25 mouse cellular contexts compared by ENCODE assay signal in the genomic region with DNA sequence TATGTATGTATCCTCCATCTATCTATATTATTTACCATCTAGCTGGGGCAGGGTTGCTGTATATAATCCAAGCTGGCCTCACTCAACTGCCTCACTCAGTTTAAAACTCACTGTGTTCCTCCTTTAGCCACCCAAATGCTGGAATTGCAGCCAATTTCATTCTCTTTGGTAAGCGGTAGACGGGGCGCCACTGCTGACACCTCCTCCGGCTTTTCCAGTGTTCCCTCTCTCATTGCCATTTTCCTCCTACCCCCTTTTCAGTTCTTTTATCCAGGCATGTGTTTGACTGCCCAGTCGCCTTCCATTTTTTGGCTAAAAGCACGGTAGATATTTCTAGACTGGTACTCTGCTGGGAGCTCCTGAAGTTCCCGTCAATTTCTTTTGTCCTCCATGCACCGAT.
DNase-seq lines count a peak whose midpoint lies in the region; ATAC-seq and TF ChIP-seq lines count a peak whose summit lies in the region.
"Had no signal": no experiment of that assay in that cellular context is flagged by ENCODE, and none has a peak within 500 bp of the region (broad histone marks: within the 10 kb centered on the region; RNA-seq: fewer than 3 reads in every experiment).

No protein-coding gene starts in this region.

- no peak overlapping the region for H3K4me2 ChIP-seq in kidney, embryonic 16.5 days (replicated peaks; ENCODE audit: low read depth, low read length)
- H3K4me2 ChIP-seq: forebrain, embryonic 15.5 days; heart, embryonic 15.5 days; hindbrain, embryonic 15.5 days; liver, embryonic 13.5 days had no signal

- no peak for TF ChIP-seq CTCF in left cerebral cortex, adult 2 months (IDR thresholded peaks at IDR 0.05)

- DNase-seq in left cerebral cortex, adult 11 months (ENCODE audit: low spot score), result peak; percentile 36
- no peak for DNase-seq in left cerebral cortex, postnatal 4 days
- peak; percentile 55 to 86 for DNase-seq in frontal cortex, adult 2 months (ENCODE audit: extremely low spot score in 1 of 2, low spot score in 1 of 2)
- DNase-seq in left cerebral cortex, adult 2 months (ENCODE audit: extremely low spot score in 1 of 2, low spot score in 2 of 2), result peak; percentile 42 to 61
- peak; percentile 26 for DNase-seq in right cerebral cortex, postnatal 14 days
- DNase-seq in adrenal gland, postnatal 25 days, result no peak
- DNase-seq: adrenal gland, adult 8-10 months; cerebellum, adult 11 months; cerebellum, postnatal 10 days; heart, postnatal 36 days; kidney, adult 8-10 months; kidney, postnatal 36 days; liver, embryonic 13.5 days; lung, adult 2 months; midbrain, embryonic 14.5 days; spleen, adult 18-20 months; thymus, postnatal 14 days had no signal

- H3K27ac ChIP-seq in left cerebral cortex, adult 2 months, result no peak overlapping the region
- H3K27ac ChIP-seq in kidney, embryonic 16.5 days (ENCODE audit: low read length), result no peak overlapping the region
- H3K27ac ChIP-seq: embryonic facial prominence, embryonic 10.5 days; forebrain, embryonic 15.5 days; heart, embryonic 15.5 days; hindbrain, embryonic 15.5 days; liver, embryonic 13.5 days had no signal

- no peaks in the 10 kb centered on the region; the same call in 1 of the 2 replicates for H3K4me1 ChIP-seq in kidney, embryonic 16.5 days (ENCODE audit: insufficient read depth, low read length)
- H3K4me1 ChIP-seq: embryonic facial prominence, embryonic 10.5 days; forebrain, embryonic 15.5 days; hindbrain, embryonic 15.5 days; liver, embryonic 13.5 days had no signal

- H3K4me3 ChIP-seq in left cerebral cortex, adult 2 months, result no peak overlapping the region
- no peak overlapping the region for H3K4me3 ChIP-seq in kidney, embryonic 16.5 days (ENCODE audit: low read length)
- H3K4me3 ChIP-seq: embryonic facial prominence, embryonic 10.5 days; forebrain, embryonic 15.5 days; heart, embryonic 15.5 days; hindbrain, embryonic 15.5 days; liver, embryonic 13.5 days; megakaryocyte, embryonic 14.5 days had no signal

- no peak overlapping the region for H3K9ac ChIP-seq in kidney, embryonic 16.5 days (replicated peaks; ENCODE audit: low read length)
- H3K9ac ChIP-seq: forebrain, embryonic 15.5 days; heart, embryonic 15.5 days; hindbrain, embryonic 15.5 days; liver, embryonic 13.5 days had no signal

- WGBS in kidney, embryonic 16.5 days, result 94% methylated on average over 8 of the region's 8 CpGs

- no peaks in the 10 kb centered on the region for H3K9me3 ChIP-seq in kidney, embryonic 16.5 days (ENCODE audit: low read length)
- H3K9me3 ChIP-seq: embryonic facial prominence, embryonic 10.5 days; forebrain, embryonic 15.5 days; heart, embryonic 15.5 days; hindbrain, embryonic 15.5 days; liver, embryonic 13.5 days; megakaryocyte, embryonic 14.5 days had no signal

- no peak for ATAC-seq in kidney, embryonic 16.5 days (ENCODE audit: low FRiP score, low TSS enrichment)
- ATAC-seq in cerebellum, adult (ENCODE audit: insufficient number of reproducible peaks, low FRiP score, low TSS enrichment), result no peak
- ATAC-seq: activated CD4-positive, CD25-positive, alpha-beta regulatory T cell, adult 4 months; forebrain, embryonic 15.5 days had no signal

- no peaks in the 10 kb centered on the region for H3K27me3 ChIP-seq in kidney, embryonic 16.5 days (ENCODE audit: insufficient read depth, low read length)
- H3K27me3 ChIP-seq: forebrain, embryonic 15.5 days; heart, embryonic 15.5 days; hindbrain, embryonic 15.5 days; liver, embryonic 13.5 days; megakaryocyte, embryonic 14.5 days had no signal

- H3K36me3 ChIP-seq in kidney, embryonic 16.5 days (ENCODE audit: insufficient read depth, low read length), result 0 out of 2 replicates have a peak, but pooled peaks cover 7% of the 10 kb centered on the region
- H3K36me3 ChIP-seq: embryonic facial prominence, embryonic 10.5 days; forebrain, embryonic 15.5 days; heart, embryonic 15.5 days; hindbrain, embryonic 15.5 days; liver, embryonic 13.5 days had no signal

- intact Hi-C loops in left cerebral cortex, postnatal 4 days (cut with DNase I), result no loop called here
- intact Hi-C loops in left cerebral cortex, adult 2 months (cut with DNase I), result loop anchor here (1.0 to 2.0 kb wide), 2 partner anchors 61 to 440 kb away; partner anchors contain the start of gene L3mbtl3

Comparison
In these comparisons a context has a peak if more than half of its experiments do, and no peak if none do; other contexts are left out.
1. DNase-seq: peak in left cerebral cortex, adult 11 months (single experiment), frontal cortex, adult 2 months (2 of 2), left cerebral cortex, adult 2 months (2 of 2) and right cerebral cortex, postnatal 14 days (single experiment); none in left cerebral cortex, postnatal 4 days (single experiment) and adrenal gland, postnatal 25 days (single experiment).